Mouse (Mus musculus) thymus, adult 2 months (tissue): ENCODE measurements around the gene Ccdc155. TPM values are rescaled to one million over a fixed set of nuclear protein-coding genes. Genes with fewer than 3 reads are reported as not detected.
A peak's percentile ranks its signal among the peaks of the same experiment; 100 is the strongest.
"Not testable (repeated sequence)": the region's sequence is repeated elsewhere in the genome, so short reads cannot be mapped to it uniquely, and the experiment has no call there.

Experiments used
- DNase-seq: peaks from one replicate; pipeline ENCODE4 v3.0.0; 2021
- H3K27ac ChIP-seq: fragments of 200-500 bp; 2 replicates; pipeline ENCODE4 v1.5.1; 2012; ENCODE audit warnings: low read length, control low read depth; ENCODE audit not compliant: control insufficient read depth, insufficient read depth
- H3K27me3 ChIP-seq: fragments of 200-500 bp; 2 replicates; pipeline ENCODE4 v1.6.1; 2012; ENCODE audit warnings: mild to moderate bottlenecking, low read length, moderate library complexity, mixed read lengths; ENCODE audit not compliant: control insufficient read depth, insufficient read depth
- H3K36me3 ChIP-seq: fragments of 200-500 bp; 2 replicates; pipeline ENCODE4 v1.6.1; 2012; ENCODE audit warnings: mild to moderate bottlenecking, low read length, moderate library complexity; ENCODE audit not compliant: control insufficient read depth, insufficient read depth
- H3K4me1 ChIP-seq: fragments of 200-500 bp; replicated peaks from 2 replicates; pipeline ENCODE4 v1.6.1; 2012; ENCODE audit warnings: low read length; ENCODE audit not compliant: control insufficient read depth, insufficient read depth
- H3K4me3 ChIP-seq: fragments of 200-500 bp; 2 replicates; pipeline ENCODE4 v1.5.1; 2012; ENCODE audit warnings: mild to moderate bottlenecking, low read length, control low read depth, moderate library complexity; ENCODE audit not compliant: control insufficient read depth, insufficient read depth
- CTCF ChIP-seq: fragments of 200-500 bp; IDR thresholded peaks from 2 replicates; pipeline ENCODE4 v1.5.1; 2012; ENCODE audit warnings: mild to moderate bottlenecking, control low read depth, low read length, moderate library complexity, borderline replicate concordance; ENCODE audit not compliant: control insufficient read depth, poor library complexity, insufficient read depth; ENCODE audit errors: extremely low read depth
- POLR2A ChIP-seq: fragments of 200-500 bp; IDR thresholded peaks from 2 replicates; pipeline ENCODE4 v1.6.1; 2012; ENCODE audit warnings: mild to moderate bottlenecking, low read length, control low read depth, moderate library complexity; ENCODE audit not compliant: control insufficient read depth, poor library complexity, insufficient read depth; ENCODE audit errors: extremely low read depth
- WGBS: fragments of 180-500 bp; shearing (Covaris S2); methylation state at CpG from one replicate; pipeline ENCODE4 v1.1.7; 2018; 5-methylcytosine and 5-hydroxymethylcytosine counted together
- polyA plus RNA-seq: library from polyadenylated mRNA; depleted of rRNA; stranded (reverse); fragments of >200 nt; gene quantifications from 2 replicates; pipeline ENCODE4 v1.2.3, GENCODE M21; 2012

Gene Ccdc155
- polyA plus RNA-seq, 1 experiment: 0.32 TPM

GRCm38 (mm10) chr7:45176356-45176755 is 28.3 kb downstream of the Ccdc155 start:
- TF ChIP-seq POLR2A: no peak
- TF ChIP-seq CTCF: no peak
- no peak for DNase-seq
- WGBS: 6% methylated on average over 30 of the region's 31 CpGs
- H3K27me3 ChIP-seq: peaks cover 35% of the 10 kb centered on the region
- H3K4me1 ChIP-seq: no peaks in the 10 kb centered on the region
- H3K4me3 ChIP-seq: no peak overlapping the region
- no peak overlapping the region for H3K27ac ChIP-seq
- no peaks in the 10 kb centered on the region for H3K36me3 ChIP-seq

GRCm38 (mm10) chr7:45175929-45176328 is 28.8 kb downstream of the Ccdc155 start:
- no peak for DNase-seq
- 11% methylated on average over 23 of the region's 23 CpGs for WGBS
- H3K27me3 ChIP-seq: peaks cover 35% of the 10 kb centered on the region
- no peak overlapping the region for H3K27ac ChIP-seq
- no peaks in the 10 kb centered on the region for H3K36me3 ChIP-seq
- no peaks in the 10 kb centered on the region for H3K4me1 ChIP-seq
- H3K4me3 ChIP-seq: no peak overlapping the region
- TF ChIP-seq CTCF (no peak), POLR2A (no peak)

- H3K27ac ChIP-seq: no peak overlapping the region
- H3K36me3 ChIP-seq: no peaks in the 10 kb centered on the region
- no peak for DNase-seq
- H3K27me3 ChIP-seq: peaks cover 31% of the 10 kb centered on the region
- no peak overlapping the region for H3K4me3 ChIP-seq
- TF ChIP-seq POLR2A (no peak), CTCF (no peak)
- no peaks in the 10 kb centered on the region for H3K4me1 ChIP-seq
- WGBS: under 1% methylated on average over 13 of the region's 13 CpGs
Observed at GRCm38 (mm10) chr7:45175398-45175797, 29.3 kb downstream of the Ccdc155 start.

GRCm38 (mm10) chr7:45174567-45175280 is 30.0 kb downstream of the Ccdc155 start:
- Histone ChIP-seq H3K27ac (no peak overlapping the region), H3K4me1 (no peaks in the 10 kb centered on the region), H3K36me3 (no peaks in the 10 kb centered on the region), H3K27me3 (peaks cover 27% of the 10 kb centered on the region), H3K4me3 (no peak overlapping the region)
- no peak for DNase-seq
- WGBS: 4% methylated on average over 28 of the region's 29 CpGs
- no peak for TF ChIP-seq CTCF
- no peak for TF ChIP-seq POLR2A

- H3K27ac ChIP-seq, H3K36me3 ChIP-seq, H3K4me1 ChIP-seq, H3K4me3 ChIP-seq, DNase-seq: not testable (repeated sequence)
- WGBS: 55% methylated on average over 1 of the region's 1 CpGs
- H3K27me3 ChIP-seq: peaks cover 27% of the 10 kb centered on the region
Observed at GRCm38 (mm10) chr7:45173772-45174171, 30.9 kb downstream of the Ccdc155 start.

GRCm38 (mm10) chr7:45172974-45173373 is 31.7 kb downstream of the Ccdc155 start:
- Histone ChIP-seq H3K36me3 (no peaks in the 10 kb centered on the region), H3K27me3 (peaks cover 32% of the 10 kb centered on the region), H3K4me3 (no peak overlapping the region), H3K27ac (no peak overlapping the region), H3K4me1 (no peaks in the 10 kb centered on the region)
- WGBS: 58% methylated on average over 7 of the region's 7 CpGs
- DNase-seq: peak; percentile 42
- TF ChIP-seq POLR2A: no peak
- TF ChIP-seq CTCF: peak; percentile 49; the same call in 1 of the 2 replicates

GRCm38 (mm10) chr7:45169495-45169894 is 35.2 kb downstream of the Ccdc155 start:
- 99% methylated on average over 3 of the region's 3 CpGs for WGBS
- Histone ChIP-seq H3K4me3 (no peak overlapping the region), H3K27me3 (peaks cover 17% of the 10 kb centered on the region; the same call in 1 of the 2 replicates), H3K36me3 (no peaks in the 10 kb centered on the region), H3K4me1 (no peaks in the 10 kb centered on the region), H3K27ac (no peak overlapping the region)
- no peak for DNase-seq
- TF ChIP-seq CTCF (no peak), POLR2A (no peak)
